Mouse (Mus musculus) hindbrain, postnatal 0 days (tissue): ENCODE data around the gene Ltbp3. TPM values are rescaled to one million over a fixed set of nuclear protein-coding genes. Genes with fewer than 3 reads are reported as not detected.

Source experiments
- ATAC-seq: fragments of 200-750 bp; cut with Nextera tagmentation; 2 replicates; pipeline ENCODE4 v1.8.0; 2017; ENCODE audit warnings: mild to moderate bottlenecking, moderate TSS enrichment, moderate library complexity
- DNase-seq: peaks from one replicate; pipeline ENCODE4 v3.0.0-alpha.2; 2015; ENCODE audit warnings: low spot score
- H3K27ac ChIP-seq: fragments of 300-500 bp; sonication (generic); 2 replicates; pipeline ENCODE4 v1.5.1; 2014; ENCODE audit warnings: mild to moderate bottlenecking
- H3K27me3 ChIP-seq: fragments of 300-500 bp; sonication (generic); 2 replicates; pipeline ENCODE4 v1.6.1; 2014; ENCODE audit warnings: low read length, mixed read lengths; ENCODE audit not compliant: insufficient read depth
- H3K36me3 ChIP-seq: fragments of 300-500 bp; sonication (generic); 2 replicates; pipeline ENCODE4 v1.6.1; 2014; ENCODE audit warnings: low read length, mixed read lengths; ENCODE audit not compliant: insufficient read depth
- H3K4me1 ChIP-seq: fragments of 300-500 bp; sonication (generic); 2 replicates; pipeline ENCODE4 v1.6.1; 2014; ENCODE audit warnings: antibody characterized with exemption, low read length, mixed read lengths; ENCODE audit not compliant: insufficient read depth
- H3K4me2 ChIP-seq: fragments of 300-500 bp; sonication (generic); 2 replicates; pipeline ENCODE4 v1.6.1; 2014; ENCODE audit warnings: low read depth, mild to moderate bottlenecking, low read length, moderate library complexity, mixed read lengths
- H3K4me3 ChIP-seq: fragments of 300-500 bp; sonication (generic); 2 replicates; pipeline ENCODE4 v1.5.1; 2014; ENCODE audit warnings: low read length
- H3K9ac ChIP-seq: fragments of 300-500 bp; sonication (generic); replicated peaks from 2 replicates; pipeline ENCODE4 v1.6.1; 2014; ENCODE audit warnings: mild to moderate bottlenecking, low read length, moderate library complexity, mixed read lengths
- H3K9me3 ChIP-seq: fragments of 300-500 bp; sonication (generic); 2 replicates; pipeline ENCODE4 v1.6.1; 2016; ENCODE audit warnings: low read length, mixed read lengths
- CTCF ChIP-seq: IDR thresholded peaks from 2 replicates; pipeline ENCODE4 v1.5.1; 2016; ENCODE audit warnings: antibody characterized with exemption, control low read depth, low read depth
- WGBS: fragments of 180-500 bp; shearing (Covaris S2); extraction: QIAGEN DNeasy Blood & Tissue Kit; methylation state at CpG from one replicate; pipeline ENCODE4 v1.1.7; 2014; 5-methylcytosine and 5-hydroxymethylcytosine counted together
- polyA plus RNA-seq: library from polyadenylated mRNA; unstranded; fragments of >200 nt; fragmentation: Nextera tagmentation; extraction: Ambion mirVana; gene quantifications from 2 replicates; pipeline ENCODE4 v1.2.1, GENCODE M21; 2015
- total RNA-seq: library from RNA; depleted of rRNA; stranded (reverse); fragments of >200 nt; gene quantifications from 2 replicates; pipeline ENCODE4 v1.2.3, GENCODE M21; 2014

Gene Ltbp3
- total and polyA plus RNA-seq, 2 experiments from 2014 or later: 14.0 to 50.2 TPM

- WGBS: 2% methylated on average over 31 of the region's 32 CpGs
- peak; percentile 43 for DNase-seq
These were observed 1.5 kb downstream of the Ltbp3 start for GRCm38 (mm10) chr19:5742241-5742641.

GRCm38 (mm10) chr19:5743576-5743975 is 2.9 kb downstream of the Ltbp3 start:
- H3K9me3 ChIP-seq: no peaks in the 10 kb centered on the region
- peaks cover 7% of the 10 kb centered on the region; the same call in 1 of the 2 replicates for H3K4me1 ChIP-seq
- WGBS: 36% methylated on average over 5 of the region's 5 CpGs
- H3K4me2 ChIP-seq: peak overlapping the region; percentile 95; the same call in 1 of the 2 replicates
- no peak overlapping the region for H3K9ac ChIP-seq
- no peak overlapping the region for H3K27ac ChIP-seq
- 0 out of 2 replicates have a peak, but pooled peaks cover 6% of the 10 kb centered on the region for H3K27me3 ChIP-seq
- H3K36me3 ChIP-seq: no peaks in the 10 kb centered on the region
- DNase-seq (no peak), ATAC-seq (no peak)
- TF ChIP-seq CTCF: 0 out of 2 replicates have a peak, but pooled peaks have one; percentile 6
- H3K4me3 ChIP-seq: no peak overlapping the region; the same call in 1 of the 2 replicates

More at GRCm38 (mm10) chr19:5742241-5742641, 1.5 kb downstream of the Ltbp3 start:
- peak overlapping the region; percentile 60 for H3K9ac ChIP-seq
- peak overlapping the region; percentile 95 for H3K4me2 ChIP-seq
- peak; percentile 12 for ATAC-seq
- H3K9me3 ChIP-seq: no peaks in the 10 kb centered on the region
- no peaks in the 10 kb centered on the region for H3K36me3 ChIP-seq
- H3K27ac ChIP-seq: peak overlapping the region; percentile 77
- peak overlapping the region; percentile 54 for H3K4me3 ChIP-seq
- no peak for TF ChIP-seq CTCF
- no peaks in the 10 kb centered on the region for H3K27me3 ChIP-seq
- H3K4me1 ChIP-seq: peaks cover 7% of the 10 kb centered on the region; the same call in 1 of the 2 replicates

- Histone ChIP-seq H3K9ac (peak overlapping the region; percentile 22; the same call in 1 of the 2 replicates), H3K36me3 (no peaks in the 10 kb centered on the region), H3K4me1 (peaks cover 7% of the 10 kb centered on the region; the same call in 1 of the 2 replicates), H3K4me3 (peak overlapping the region; percentile 7), H3K27me3 (peaks cover 14% of the 10 kb centered on the region; the same call in 1 of the 2 replicates), H3K4me2 (peak overlapping the region; percentile 52), H3K9me3 (no peaks in the 10 kb centered on the region), H3K27ac (peak overlapping the region; percentile 16; the same call in 1 of the 2 replicates)
- WGBS: 8% methylated on average over 35 of the region's 36 CpGs
- TF ChIP-seq CTCF: no peak
- ATAC-seq (peak; percentile 55), DNase-seq (peak; percentile 69)
These were observed 5.3 kb downstream of the Ltbp3 start for GRCm38 (mm10) chr19:5745756-5746710.

GRCm38 (mm10) chr19:5746907-5747363 is 6.2 kb downstream of the Ltbp3 start:
- ATAC-seq: 0 out of 2 replicates have a peak, but pooled peaks have one; percentile 4
- Histone ChIP-seq H3K9me3 (no peaks in the 10 kb centered on the region), H3K9ac (no peak overlapping the region), H3K4me1 (peaks cover 7% of the 10 kb centered on the region; the same call in 1 of the 2 replicates), H3K36me3 (no peaks in the 10 kb centered on the region), H3K27ac (no peak overlapping the region), H3K4me3 (no peak overlapping the region), H3K27me3 (peaks cover 14% of the 10 kb centered on the region; the same call in 1 of the 2 replicates), H3K4me2 (peak overlapping the region; percentile 52; the same call in 1 of the 2 replicates)
- 20% methylated on average over 12 of the region's 12 CpGs for WGBS
- DNase-seq: peak; percentile 31
- TF ChIP-seq CTCF: no peak

- H3K4me2 ChIP-seq: no peak overlapping the region
- no peak overlapping the region for H3K9ac ChIP-seq
- no peaks in the 10 kb centered on the region for H3K9me3 ChIP-seq
- H3K27me3 ChIP-seq: peaks cover 14% of the 10 kb centered on the region; the same call in 1 of the 2 replicates
- 82% methylated on average over 6 of the region's 6 CpGs for WGBS
- peaks cover 7% of the 10 kb centered on the region; the same call in 1 of the 2 replicates for H3K4me1 ChIP-seq
- H3K4me3 ChIP-seq: no peak overlapping the region
- 0 out of 2 replicates have a peak, but pooled peaks cover 3% of the 10 kb centered on the region for H3K36me3 ChIP-seq
- no peak for TF ChIP-seq CTCF
- ATAC-seq (no peak), DNase-seq (no peak)
- no peak overlapping the region for H3K27ac ChIP-seq
These were observed 8.8 kb downstream of the Ltbp3 start for GRCm38 (mm10) chr19:5749476-5749875.

- WGBS: 21% methylated on average over 22 of the region's 22 CpGs
- 0 out of 2 replicates have a peak, but pooled peaks cover 3% of the 10 kb centered on the region for H3K36me3 ChIP-seq
- no peak overlapping the region for H3K4me3 ChIP-seq
These were observed 10.2 kb downstream of the Ltbp3 start for GRCm38 (mm10) chr19:5750951-5751350.

More at GRCm38 (mm10) chr19:5750951-5751350, 10.2 kb downstream of the Ltbp3 start:
- H3K4me2 ChIP-seq: no peak overlapping the region
- ATAC-seq (no peak), DNase-seq (no peak)
- H3K9me3 ChIP-seq: no peaks in the 10 kb centered on the region
- no peak for TF ChIP-seq CTCF
- no peak overlapping the region for H3K9ac ChIP-seq
- H3K27ac ChIP-seq: no peak overlapping the region
- H3K4me1 ChIP-seq: 0 out of 2 replicates have a peak, but pooled peaks cover under 1% of the 10 kb centered on the region
- peaks cover 18% of the 10 kb centered on the region; the same call in 1 of the 2 replicates for H3K27me3 ChIP-seq
